Mouse (Mus musculus): Measurements from ENCODE around the gene Zfp146. TPM values are rescaled to one million over a fixed set of nuclear protein-coding genes. Genes with fewer than 3 reads are reported as not detected.

Gene Zfp146
- polyA plus RNA-seq, 1 experiment from 2014 or later, result 6.9 TPM

- H3K4me2 ChIP-seq, result no peak overlapping the region
Observed at GRCm38 (mm10) chr7:30200200-30200599, 30.6 kb upstream of the Zfp146 start.

GRCm38 (mm10) chr7:30199498-30200139, 30.1 kb upstream of the Zfp146 start:
- no peaks in the 10 kb centered on the region for H3K27me3 ChIP-seq
- H3K4me3 ChIP-seq, result no peak overlapping the region
- no peak overlapping the region for H3K4me2 ChIP-seq
- no peaks in the 10 kb centered on the region for H3K36me3 ChIP-seq
- no peak overlapping the region for H3K27ac ChIP-seq
- H3K9ac ChIP-seq, result no peak overlapping the region
- ATAC-seq (replicated peaks; ENCODE audit: insufficient number of reproducible peaks, insufficient read depth, low FRiP score, low read depth), result no peak
- H3K9me3 ChIP-seq (replicated peaks), result no peaks in the 10 kb centered on the region
- WGBS, result 69% methylated on average over 18 of the region's 18 CpGs
- H3K4me1 ChIP-seq (replicated peaks), result peaks cover 20% of the 10 kb centered on the region

More at GRCm38 (mm10) chr7:30200200-30200599, 30.6 kb upstream of the Zfp146 start:
- 71% methylated on average over 5 of the region's 5 CpGs for WGBS
- Histone ChIP-seq H3K27me3 (no peaks in the 10 kb centered on the region), H3K36me3 (no peaks in the 10 kb centered on the region), H3K27ac (no peak overlapping the region), H3K4me1 (replicated peaks) (peaks cover 21% of the 10 kb centered on the region), H3K9ac (no peak overlapping the region), H3K4me3 (no peak overlapping the region), H3K9me3 (replicated peaks) (no peaks in the 10 kb centered on the region)
- ATAC-seq (replicated peaks; ENCODE audit: insufficient number of reproducible peaks, insufficient read depth, low FRiP score, low read depth), result no peak

DNA sequence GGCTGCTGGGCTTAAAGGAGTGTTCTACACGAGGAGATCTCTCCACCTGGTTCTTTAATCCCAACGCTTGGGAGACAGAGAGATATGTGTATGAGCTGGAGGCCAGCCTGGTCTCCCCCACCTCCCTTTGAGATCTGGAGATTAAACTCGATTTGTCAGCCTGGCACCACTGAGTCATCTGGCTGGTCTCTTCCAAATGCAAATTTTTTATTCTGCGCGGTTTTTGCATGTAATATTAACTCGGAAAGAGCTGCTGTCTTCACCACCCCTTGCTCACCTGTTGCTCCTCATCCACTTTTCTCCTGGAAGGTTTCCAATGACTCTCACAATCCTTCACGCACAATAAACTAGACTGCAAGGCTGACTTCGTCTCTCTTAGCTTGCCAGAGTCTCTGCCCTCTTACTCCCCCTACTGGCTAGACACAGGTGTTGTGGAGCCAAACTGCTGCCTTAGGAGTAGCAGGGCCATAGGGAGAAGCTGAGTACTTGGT, 29.0 kb upstream of the Zfp146 start, which contains the start of gene Capns1:
Gene Capns1 (minus strand): TSS at position 331 of the 491 bp plus-strand sequence.
- H3K36me3 ChIP-seq, result no peaks in the 10 kb centered on the region
- H3K4me1 ChIP-seq (replicated peaks), result peaks cover 16% of the 10 kb centered on the region
- H3K4me3 ChIP-seq, result no peak within 1 kb of the TSS
- ATAC-seq (replicated peaks; ENCODE audit: insufficient number of reproducible peaks, insufficient read depth, low FRiP score, low read depth), result no peak
- 5% methylated on average over 8 of the region's 8 CpGs for WGBS
- 0 out of 2 replicates have a peak within 1 kb of the TSS, but pooled peaks have one; percentile 11 for H3K4me2 ChIP-seq
- no peak within 1 kb of the TSS for H3K9ac ChIP-seq
- H3K27ac ChIP-seq, result no peak within 1 kb of the TSS
- no peaks in the 10 kb centered on the region for H3K27me3 ChIP-seq
- no peaks in the 10 kb centered on the region for H3K9me3 ChIP-seq (replicated peaks)

DNA sequence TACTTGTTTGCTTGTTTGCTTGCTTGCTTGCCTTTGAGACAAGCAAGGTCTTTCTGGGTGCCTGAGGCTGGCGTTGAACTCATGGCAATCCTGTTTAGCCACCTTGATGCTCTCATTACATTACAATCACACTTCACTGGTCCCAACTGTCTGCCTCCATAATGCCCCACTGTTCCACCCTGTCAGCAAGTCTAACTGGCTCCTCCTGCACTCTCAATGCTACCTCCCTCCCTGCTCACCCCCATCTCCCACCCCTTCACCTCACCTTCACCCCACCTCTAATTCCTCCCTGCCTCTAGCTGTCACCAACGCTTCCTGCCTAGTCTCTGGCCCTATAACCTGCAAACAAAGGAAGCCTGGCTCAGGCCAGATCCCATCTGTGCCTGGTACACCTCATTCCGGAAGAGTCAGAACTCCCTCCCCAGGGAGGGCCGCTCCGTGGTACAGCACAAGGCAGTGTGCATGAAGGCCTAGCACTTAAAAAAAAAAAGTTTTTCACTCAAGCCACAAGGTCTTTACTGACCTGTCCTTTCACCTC, 28.1 kb upstream of the Zfp146 start:
- no peak for ATAC-seq (replicated peaks; ENCODE audit: insufficient number of reproducible peaks, insufficient read depth, low FRiP score, low read depth)
- H3K4me1 ChIP-seq (replicated peaks), result peaks cover 22% of the 10 kb centered on the region
- H3K9me3 ChIP-seq (replicated peaks), result no peaks in the 10 kb centered on the region
- H3K4me3 ChIP-seq, result no peak overlapping the region
- H3K36me3 ChIP-seq, result peaks cover 2% of the 10 kb centered on the region; the same call in 1 of the 2 replicates
- H3K27me3 ChIP-seq, result no peaks in the 10 kb centered on the region
- H3K4me2 ChIP-seq, result no peak overlapping the region
- WGBS, result 53% methylated on average over 5 of the region's 5 CpGs
- H3K9ac ChIP-seq, result no peak overlapping the region
- H3K27ac ChIP-seq, result no peak overlapping the region

GRCm38 (mm10) chr7:30196171-30196570, 26.6 kb upstream of the Zfp146 start:
- H3K27me3 ChIP-seq, result no peaks in the 10 kb centered on the region
- no peak overlapping the region for H3K4me2 ChIP-seq
- H3K4me1 ChIP-seq (replicated peaks), result peaks cover 23% of the 10 kb centered on the region
- no peak overlapping the region for H3K27ac ChIP-seq
- no peak overlapping the region for H3K4me3 ChIP-seq
- 76% methylated on average over 6 of the region's 6 CpGs for WGBS
- H3K36me3 ChIP-seq, result peaks cover 17% of the 10 kb centered on the region
- H3K9ac ChIP-seq, result no peak overlapping the region
- ATAC-seq (replicated peaks; ENCODE audit: insufficient number of reproducible peaks, insufficient read depth, low FRiP score, low read depth), result no peak
- H3K9me3 ChIP-seq (replicated peaks), result no peaks in the 10 kb centered on the region

GRCm38 (mm10) chr7:30195461-30195860, 25.9 kb upstream of the Zfp146 start:
- Histone ChIP-seq H3K36me3 (peaks cover 23% of the 10 kb centered on the region), H3K4me2 (peak overlapping the region; percentile 80), H3K4me1 (replicated peaks) (peaks cover 23% of the 10 kb centered on the region), H3K4me3 (no peak overlapping the region), H3K27ac (no peak overlapping the region), H3K27me3 (no peaks in the 10 kb centered on the region), H3K9me3 (replicated peaks) (no peaks in the 10 kb centered on the region), H3K9ac (no peak overlapping the region)
- 67% methylated on average over 6 of the region's 6 CpGs for WGBS
- ATAC-seq (replicated peaks; ENCODE audit: insufficient number of reproducible peaks, insufficient read depth, low FRiP score, low read depth), result no peak

GRCm38 (mm10) chr7:30194884-30195283, 25.3 kb upstream of the Zfp146 start:
- Histone ChIP-seq H3K9me3 (replicated peaks) (no peaks in the 10 kb centered on the region), H3K9ac (peak overlapping the region; percentile 83), H3K4me3 (peak overlapping the region; percentile 80), H3K4me2 (peak overlapping the region; percentile 80), H3K4me1 (replicated peaks) (peaks cover 23% of the 10 kb centered on the region), H3K27me3 (no peaks in the 10 kb centered on the region), H3K36me3 (peaks cover 29% of the 10 kb centered on the region), H3K27ac (peak overlapping the region; percentile 88)
- peak; percentile 88 for ATAC-seq (replicated peaks; ENCODE audit: insufficient number of reproducible peaks, insufficient read depth, low FRiP score, low read depth)
- WGBS, result under 1% methylated on average over 28 of the region's 28 CpGs

GRCm38 (mm10) chr7:30194101-30194831, 24.7 kb upstream of the Zfp146 start:
- H3K27ac ChIP-seq, result peak overlapping the region; percentile 88
- peaks cover 23% of the 10 kb centered on the region for H3K4me1 ChIP-seq (replicated peaks)
- WGBS, result under 1% methylated on average over 26 of the region's 26 CpGs
- H3K27me3 ChIP-seq, result no peaks in the 10 kb centered on the region
- peak overlapping the region; percentile 80 for H3K4me2 ChIP-seq
- peak; percentile 16; the same call in 1 of the 2 replicates for ATAC-seq (replicated peaks; ENCODE audit: insufficient number of reproducible peaks, insufficient read depth, low FRiP score, low read depth)
- peaks cover 33% of the 10 kb centered on the region for H3K36me3 ChIP-seq
- H3K9ac ChIP-seq, result peak overlapping the region; percentile 83
- H3K4me3 ChIP-seq, result peak overlapping the region; percentile 80
- no peaks in the 10 kb centered on the region for H3K9me3 ChIP-seq (replicated peaks)

- H3K36me3 ChIP-seq, result peaks cover 38% of the 10 kb centered on the region
- no peaks in the 10 kb centered on the region for H3K27me3 ChIP-seq
- peak overlapping the region; percentile 88 for H3K27ac ChIP-seq
- H3K4me3 ChIP-seq, result peak overlapping the region; percentile 80
- peak overlapping the region; percentile 83 for H3K9ac ChIP-seq
- peaks cover 23% of the 10 kb centered on the region for H3K4me1 ChIP-seq (replicated peaks)
- H3K4me2 ChIP-seq, result peak overlapping the region; percentile 80
- under 1% methylated on average over 22 of the region's 26 CpGs for WGBS
- peak; percentile 63 for ATAC-seq (replicated peaks; ENCODE audit: insufficient number of reproducible peaks, insufficient read depth, low FRiP score, low read depth)
- no peaks in the 10 kb centered on the region for H3K9me3 ChIP-seq (replicated peaks)
Observed at GRCm38 (mm10) chr7:30193581-30194100, 24.1 kb upstream of the Zfp146 start.

GRCm38 (mm10) chr7:30193013-30193412, 23.5 kb upstream of the Zfp146 start:
- WGBS, result 33% methylated on average over 9 of the region's 9 CpGs
- peaks cover 44% of the 10 kb centered on the region for H3K36me3 ChIP-seq
- H3K4me2 ChIP-seq, result peak overlapping the region; percentile 80
- H3K4me1 ChIP-seq (replicated peaks), result peaks cover 20% of the 10 kb centered on the region
- H3K27ac ChIP-seq, result peak overlapping the region; percentile 88
- no peaks in the 10 kb centered on the region for H3K27me3 ChIP-seq
- peak overlapping the region; percentile 83; the same call in 1 of the 2 replicates for H3K9ac ChIP-seq
- ATAC-seq (replicated peaks; ENCODE audit: insufficient number of reproducible peaks, insufficient read depth, low FRiP score, low read depth), result no peak
- H3K4me3 ChIP-seq, result peak overlapping the region; percentile 80
- no peaks in the 10 kb centered on the region for H3K9me3 ChIP-seq (replicated peaks)

- ATAC-seq (replicated peaks; ENCODE audit: insufficient number of reproducible peaks, insufficient read depth, low FRiP score, low read depth), result no peak
- H3K27ac ChIP-seq, result no peak overlapping the region
- peaks cover 54% of the 10 kb centered on the region for H3K36me3 ChIP-seq
- no peaks in the 10 kb centered on the region for H3K27me3 ChIP-seq
- H3K9me3 ChIP-seq (replicated peaks), result no peaks in the 10 kb centered on the region
- WGBS, result 87% methylated on average over 12 of the region's 12 CpGs
- H3K9ac ChIP-seq, result no peak overlapping the region
- no peak overlapping the region for H3K4me2 ChIP-seq
- H3K4me1 ChIP-seq (replicated peaks), result peaks cover 20% of the 10 kb centered on the region
- no peak overlapping the region for H3K4me3 ChIP-seq
Observed at GRCm38 (mm10) chr7:30192088-30192487, 22.5 kb upstream of the Zfp146 start.

Data from heart, embryonic 15.5 days (tissue).